Mouse (Mus musculus) forebrain, postnatal 0 days (tissue): Measurements from ENCODE around the gene Kcnk6. TPM values are rescaled to one million over a fixed set of nuclear protein-coding genes. Genes with fewer than 3 reads are reported as not detected.
A peak's percentile ranks its signal among the peaks of the same experiment; 100 is the strongest.

Experiments used
- ATAC-seq: fragments of 200-750 bp; cut with Nextera tagmentation; 2 replicates; pipeline ENCODE4 v1.8.0; 2017; ENCODE audit warnings: mild to moderate bottlenecking, moderate library complexity
- DNase-seq: peaks from one replicate; pipeline ENCODE4 v3.0.0-alpha.2; 2015
- H3K27ac ChIP-seq: fragments of 300-500 bp; sonication (generic); 2 replicates; pipeline ENCODE4 v1.5.1; 2014; ENCODE audit warnings: low read depth, mild to moderate bottlenecking, antibody characterized with exemption, low read length, moderate library complexity, mixed read lengths
- H3K27me3 ChIP-seq: fragments of 300-500 bp; sonication (generic); 2 replicates; pipeline ENCODE4 v1.6.1; 2014; ENCODE audit warnings: mild to moderate bottlenecking, low read length, mixed read lengths; ENCODE audit not compliant: insufficient read depth
- H3K36me3 ChIP-seq: fragments of 300-500 bp; sonication (generic); 2 replicates; pipeline ENCODE4 v1.6.1; 2014; ENCODE audit warnings: mild to moderate bottlenecking, moderate library complexity; ENCODE audit not compliant: insufficient read depth
- H3K4me1 ChIP-seq: fragments of 300-500 bp; sonication (generic); 2 replicates; pipeline ENCODE4 v1.6.1; 2014; ENCODE audit warnings: antibody characterized with exemption; ENCODE audit not compliant: insufficient read depth
- H3K4me2 ChIP-seq: fragments of 300-500 bp; sonication (generic); 2 replicates; pipeline ENCODE4 v1.6.1; 2014; ENCODE audit warnings: low read depth, mild to moderate bottlenecking, moderate library complexity
- H3K4me3 ChIP-seq: fragments of 300-500 bp; sonication (generic); 2 replicates; pipeline ENCODE4 v1.5.1; 2014; ENCODE audit warnings: low read depth, low read length, mixed read lengths
- H3K9ac ChIP-seq: fragments of 300-500 bp; sonication (generic); 2 replicates; pipeline ENCODE4 v1.6.1; 2014; ENCODE audit warnings: mild to moderate bottlenecking
- H3K9me3 ChIP-seq: fragments of 300-500 bp; sonication (generic); 2 replicates; pipeline ENCODE4 v1.6.1; 2016; ENCODE audit warnings: low read length
- CTCF ChIP-seq: sonication (generic); IDR thresholded peaks from 2 replicates; pipeline ENCODE4 v1.5.1; 2016; ENCODE audit warnings: antibody characterized with exemption, control low read depth, low read depth
- WGBS: fragments of 180-500 bp; shearing (Covaris S2); extraction: QIAGEN DNeasy Blood & Tissue Kit; methylation state at CpG from one replicate; pipeline ENCODE4 v1.1.7; 2014; 5-methylcytosine and 5-hydroxymethylcytosine counted together
- polyA plus RNA-seq: library from polyadenylated mRNA; unstranded; fragments of >200 nt; fragmentation: Nextera tagmentation; extraction: Ambion mirVana; gene quantifications from 2 replicates; pipeline ENCODE4 v1.2.1, GENCODE M21; 2015
- total RNA-seq: library from RNA; depleted of rRNA; stranded (reverse); fragments of >200 nt; gene quantifications from 2 replicates; pipeline ENCODE4 v1.2.3, GENCODE M21; 2014; rRNA removed

Kcnk6 gene
- total and polyA plus RNA-seq, 2 experiments from 2014 or later: 0.97 to 1.7 TPM

DNA sequence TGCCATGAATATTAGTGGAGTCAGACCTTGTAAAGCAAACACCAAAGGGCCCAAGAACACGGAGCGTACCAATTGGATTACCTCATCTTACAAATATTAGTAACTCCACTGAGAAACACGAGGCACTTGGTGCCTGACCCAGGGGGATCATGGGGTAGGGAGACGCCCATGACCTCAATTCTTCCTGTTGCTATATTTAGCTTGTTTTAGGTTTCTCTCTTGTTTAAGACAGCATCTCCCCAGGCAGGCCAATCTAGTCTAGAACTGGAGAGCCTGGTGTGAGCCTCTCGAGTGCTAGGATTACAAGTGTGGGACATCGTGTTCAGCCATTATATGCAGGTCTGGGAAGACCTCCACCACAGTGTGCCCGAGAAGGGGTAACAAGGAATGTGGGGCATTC is 53.0 kb downstream of the Kcnk6 start:
- Histone ChIP-seq H3K27me3 (peaks cover 2% of the 10 kb centered on the region; the same call in 1 of the 2 replicates), H3K9me3 (no peaks in the 10 kb centered on the region), H3K4me1 (peaks cover 10% of the 10 kb centered on the region), H3K36me3 (peaks cover 24% of the 10 kb centered on the region), H3K27ac (no peak overlapping the region), H3K4me2 (peak overlapping the region; percentile 63), H3K4me3 (peak overlapping the region; percentile 80), H3K9ac (no peak overlapping the region)
- no peak for TF ChIP-seq CTCF
- ATAC-seq (no peak), DNase-seq (no peak)
- WGBS: 47% methylated on average over 7 of the region's 7 CpGs

DNA sequence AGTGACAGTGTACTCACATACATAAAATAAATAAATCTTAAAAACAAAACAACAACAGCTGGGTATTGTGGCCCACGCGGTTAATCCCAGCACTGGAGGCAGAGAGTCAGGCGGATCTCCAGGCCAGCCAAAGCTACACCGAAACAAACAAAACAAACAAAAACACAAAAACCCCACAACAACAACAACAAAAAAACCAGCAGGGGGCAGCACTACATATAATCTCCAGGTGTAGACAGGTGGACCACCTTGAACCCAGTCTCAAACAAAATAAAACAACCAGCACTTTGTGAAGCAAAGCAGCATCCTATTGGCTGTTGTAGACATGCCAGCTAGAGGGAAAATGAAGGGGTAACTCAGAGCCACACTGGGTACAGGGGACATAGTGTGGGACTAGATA is 54.2 kb downstream of the Kcnk6 start:
- Histone ChIP-seq H3K9me3 (no peaks in the 10 kb centered on the region), H3K4me1 (peaks cover 10% of the 10 kb centered on the region), H3K9ac (no peak overlapping the region), H3K4me3 (no peak overlapping the region), H3K27ac (no peak overlapping the region), H3K36me3 (peaks cover 35% of the 10 kb centered on the region), H3K27me3 (peaks cover 13% of the 10 kb centered on the region), H3K4me2 (no peak overlapping the region)
- ATAC-seq (no peak), DNase-seq (no peak)
- 88% methylated on average over 4 of the region's 4 CpGs for WGBS
- TF ChIP-seq CTCF: 0 out of 2 replicates have a peak, but pooled peaks have one; percentile 32

DNA sequence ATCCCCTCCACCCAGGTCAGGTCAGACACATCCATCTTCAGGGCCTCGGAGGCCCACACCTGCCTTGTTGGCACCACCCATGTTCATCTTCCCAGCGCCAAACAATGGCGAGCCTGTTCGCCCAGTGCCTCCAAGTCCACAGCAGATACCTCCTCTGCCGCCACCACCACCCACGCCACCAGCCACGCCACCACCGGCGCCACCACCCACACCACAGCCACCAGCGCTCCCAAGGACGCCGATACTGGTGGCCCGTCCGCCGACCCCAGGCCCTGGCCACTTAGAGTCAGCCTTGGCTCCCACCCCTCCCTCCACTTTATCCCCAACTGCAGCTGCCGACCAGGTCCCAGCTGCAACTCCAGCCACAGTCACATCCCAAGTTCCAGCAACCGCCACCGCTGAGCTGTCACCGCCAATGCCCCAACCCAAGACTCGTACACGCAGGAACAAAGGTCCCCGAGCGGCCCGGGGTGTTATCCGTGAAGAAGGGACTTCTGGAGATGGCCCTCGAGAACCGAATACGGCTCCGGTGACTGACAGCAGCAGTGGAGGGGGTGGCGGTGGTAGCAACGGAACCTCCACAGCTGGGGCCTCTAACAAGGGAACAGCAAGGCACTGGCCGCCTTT is 59.8 kb downstream of the Kcnk6 start:
- no peak overlapping the region for H3K27ac ChIP-seq
- ATAC-seq (no peak), DNase-seq (no peak)
- no peak overlapping the region for H3K4me3 ChIP-seq
- peaks cover 40% of the 10 kb centered on the region for H3K36me3 ChIP-seq
- no peaks in the 10 kb centered on the region for H3K9me3 ChIP-seq
- no peak overlapping the region for H3K4me2 ChIP-seq
- WGBS: 45% methylated on average over 31 of the region's 32 CpGs
- H3K9ac ChIP-seq: no peak overlapping the region
- no peak for TF ChIP-seq CTCF
- peaks cover 39% of the 10 kb centered on the region for H3K27me3 ChIP-seq
- H3K4me1 ChIP-seq: peaks cover 13% of the 10 kb centered on the region; the same call in 1 of the 2 replicates

Other genes starting within 250 kb of the Kcnk6 start
- 4.6 and 6.7 TPM in 2 replicates for gene Ryr1, start 107.3 kb downstream of the Kcnk6 start, total RNA-seq
- gene Ryr1, start 107.3 kb downstream of the Kcnk6 start, polyA plus RNA-seq: 4.2 and 8.8 TPM in 2 replicates
- gene Rasgrp4, start 97.7 kb downstream of the Kcnk6 start, total RNA-seq: 1.8 and 4.0 TPM in 2 replicates
- gene Rasgrp4, start 97.7 kb downstream of the Kcnk6 start, polyA plus RNA-seq: 0.84 and 1.3 TPM in 2 replicates
- 15.9 and 23.5 TPM in 2 replicates for gene Fam98c, start 76.3 kb downstream of the Kcnk6 start, total RNA-seq
- gene Fam98c, start 76.3 kb downstream of the Kcnk6 start, polyA plus RNA-seq: 24.7 and 25.3 TPM in 2 replicates
- gene Ggn, start 62.3 kb downstream of the Kcnk6 start, total RNA-seq: 0.67 and 0.77 TPM in 2 replicates
- gene Ggn, start 62.3 kb downstream of the Kcnk6 start, polyA plus RNA-seq: 0.39 and 0.40 TPM in 2 replicates
- gene Spred3, start 62.1 kb downstream of the Kcnk6 start, total RNA-seq: 19.0 and 29.0 TPM in 2 replicates
- 4.7 and 6.8 TPM in 2 replicates for gene Spred3, start 62.1 kb downstream of the Kcnk6 start, polyA plus RNA-seq
- gene Psmd8, start 51.8 kb downstream of the Kcnk6 start, total RNA-seq: 245 and 253 TPM in 2 replicates
- 292 and 338 TPM in 2 replicates for gene Psmd8, start 51.8 kb downstream of the Kcnk6 start, polyA plus RNA-seq
- 2.5 and 3.5 TPM in 2 replicates for gene Catsperg1, start 18.5 kb downstream of the Kcnk6 start, total RNA-seq
- gene Catsperg1, start 18.5 kb downstream of the Kcnk6 start, polyA plus RNA-seq: 0.75 and 2.3 TPM in 2 replicates
- gene Yif1b, start 5.8 kb upstream of the Kcnk6 start, total RNA-seq: 71.2 and 84.1 TPM in 2 replicates
- 97.7 and 100 TPM in 2 replicates for gene Yif1b, start 5.8 kb upstream of the Kcnk6 start, polyA plus RNA-seq
- gene 2200002D01Rik, start 16.0 kb upstream of the Kcnk6 start, total RNA-seq: 0.23 TPM in 1 of 2 replicates, not detected in the other
- gene 2200002D01Rik, start 16.0 kb upstream of the Kcnk6 start, polyA plus RNA-seq: 0.67 and 0.82 TPM in 2 replicates
- gene Spint2, start 49.4 kb upstream of the Kcnk6 start, total RNA-seq: 32.3 and 36.7 TPM in 2 replicates
- 94.6 and 127 TPM in 2 replicates for gene Spint2, start 49.4 kb upstream of the Kcnk6 start, polyA plus RNA-seq
- gene Ppp1r14a, start 56.8 kb upstream of the Kcnk6 start, total RNA-seq: 1.5 and 2.0 TPM in 2 replicates
- 2.3 and 2.8 TPM in 2 replicates for gene Ppp1r14a, start 56.8 kb upstream of the Kcnk6 start, polyA plus RNA-seq
- gene Dpf1, start 71.4 kb upstream of the Kcnk6 start, total RNA-seq: 246 and 291 TPM in 2 replicates
- 243 and 248 TPM in 2 replicates for gene Dpf1, start 71.4 kb upstream of the Kcnk6 start, polyA plus RNA-seq